Comparison of ENCODE assay signal across 8 mouse cellular contexts in the genomic region with DNA sequence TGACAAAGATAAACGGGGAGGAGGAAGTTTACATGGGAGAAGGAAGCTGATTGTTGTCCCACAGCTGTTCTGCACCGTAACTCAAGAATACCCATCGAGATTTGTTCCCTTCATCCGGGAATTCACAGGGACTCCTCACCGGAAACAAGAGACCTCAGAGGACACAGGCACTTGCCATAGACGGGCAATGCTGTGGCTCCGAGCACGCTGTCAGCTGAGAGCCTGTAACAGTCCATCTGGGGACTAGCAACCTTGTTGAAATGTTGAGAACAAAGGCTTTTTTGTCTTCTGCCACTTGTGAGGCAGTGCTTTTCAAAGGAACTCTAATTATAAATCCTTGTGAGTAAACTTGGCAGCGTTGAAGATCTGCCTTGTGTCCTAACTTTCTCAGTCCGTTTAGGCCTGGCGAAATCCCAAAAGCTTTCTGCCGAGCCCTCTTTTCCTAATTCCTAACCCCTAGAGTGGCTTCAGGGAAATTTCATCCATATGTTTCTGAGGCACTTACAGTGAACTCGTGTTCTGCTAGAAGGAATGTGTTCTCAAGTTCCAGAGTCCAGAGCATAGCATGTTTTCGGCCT. TPM values are rescaled to one million over a fixed set of nuclear protein-coding genes. Genes with fewer than 3 reads are reported as not detected.
DNase-seq lines count a peak whose midpoint lies in the region; ATAC-seq and TF ChIP-seq lines count a peak whose summit lies in the region.

No protein-coding gene starts in this region.

- H3K27ac ChIP-seq in forebrain, embryonic 16.5 days (ENCODE audit: low read length), result peak overlapping the region; percentile 44; the same call in 1 of the 2 replicates
- H3K27ac ChIP-seq in hindbrain, embryonic 15.5 days (replicated peaks), result peak overlapping the region; percentile 12
- peak overlapping the region; percentile 36 for H3K27ac ChIP-seq in left cerebral cortex, adult 2 months

- peak; percentile 25 to 70 for DNase-seq in adrenal gland, adult (ENCODE audit: inconsistent age in 2 of 2, low spot score in 1 of 2)
- no peak for DNase-seq in adrenal gland, adult 18-20 months (ENCODE audit: low spot score in 2 of 2)
- peak; percentile 95 for DNase-seq in NIH3T3 (ENCODE audit: low read depth)
- no peak for DNase-seq in left cerebral cortex, adult 2 months (ENCODE audit: extremely low spot score in 1 of 2, low spot score in 2 of 2)
- peak; percentile 45 for DNase-seq in mesoderm, embryonic 11.5 days (ENCODE audit: low read depth, low spot score)

- no peaks in the 10 kb centered on the region for H3K27me3 ChIP-seq in forebrain, embryonic 16.5 days (replicated peaks; ENCODE audit: control insufficient read depth, insufficient read depth, low read length)
- no peaks in the 10 kb centered on the region; the same call in 1 of the 2 replicates for H3K27me3 ChIP-seq in hindbrain, embryonic 15.5 days

- H3K4me3 ChIP-seq in forebrain, embryonic 16.5 days (replicated peaks; ENCODE audit: low read length), result no peak overlapping the region
- no peak overlapping the region for H3K4me3 ChIP-seq in hindbrain, embryonic 15.5 days
- no peak overlapping the region for H3K4me3 ChIP-seq in left cerebral cortex, adult 2 months

- H3K9ac ChIP-seq in forebrain, embryonic 16.5 days (replicated peaks; ENCODE audit: low read depth, low read length), result no peak overlapping the region
- H3K9ac ChIP-seq in hindbrain, embryonic 15.5 days, result no peak overlapping the region

- intact Hi-C loops in left cerebral cortex, adult 2 months (cut with DNase I), result loop anchor here (2.0 kb wide), 1 partner anchor 36 kb away; a partner anchor contains a TSS

- no peak for TF ChIP-seq CTCF in left cerebral cortex, adult 2 months (IDR thresholded peaks at IDR 0.05)

- peak; percentile 55 for ATAC-seq in forebrain, embryonic 16.5 days
- ATAC-seq in hindbrain, embryonic 15.5 days (ENCODE audit: low FRiP score, low read depth), result peak; percentile 38
- ATAC-seq in erythroblast, adult 5-6 weeks (replicated peaks; ENCODE audit: low FRiP score, poor library complexity, severe bottlenecking), result no peak

- H3K36me3 ChIP-seq in forebrain, embryonic 16.5 days (ENCODE audit: control insufficient read depth, insufficient read depth), result no peaks in the 10 kb centered on the region
- H3K36me3 ChIP-seq in hindbrain, embryonic 15.5 days, result no peaks in the 10 kb centered on the region

- H3K9me3 ChIP-seq in forebrain, embryonic 16.5 days (ENCODE audit: control insufficient read depth, low read length), result no peaks in the 10 kb centered on the region
- H3K9me3 ChIP-seq in hindbrain, embryonic 15.5 days, result no peaks in the 10 kb centered on the region

- H3K4me1 ChIP-seq in forebrain, embryonic 16.5 days (replicated peaks; ENCODE audit: control insufficient read depth, insufficient read depth, low read length), result peaks cover 23% of the 10 kb centered on the region
- peaks cover 22% of the 10 kb centered on the region for H3K4me1 ChIP-seq in hindbrain, embryonic 15.5 days (replicated peaks)

- peak overlapping the region; percentile 6; the same call in 1 of the 2 replicates for H3K4me2 ChIP-seq in forebrain, embryonic 16.5 days (ENCODE audit: low read length)
- no peak overlapping the region for H3K4me2 ChIP-seq in hindbrain, embryonic 15.5 days

- WGBS in forebrain, embryonic 16.5 days, result 7% methylated on average over 14 of the region's 14 CpGs
- WGBS in hindbrain, embryonic 15.5 days, result 22% methylated on average over 14 of the region's 14 CpGs

RNA-seq across cellular contexts. Expression of a gene that starts 18.3 kb away (rescaled TPM):
- not detected for total RNA-seq in adrenal gland, adult 18-20 months (2021)
- 0.21 and 0.48 TPM in 2 replicates for polyA plus RNA-seq in forebrain, embryonic 16.5 days (2015; fragmentation: Nextera tagmentation; extraction: Ambion mirVana)
- polyA plus RNA-seq in hindbrain, embryonic 15.5 days (2015; fragmentation: Nextera tagmentation; extraction: Ambion mirVana), result 0.16 and 0.19 TPM in 2 replicates
- total RNA-seq in left cerebral cortex, adult 2 months (2021), result 1 to 10 TPM; 1.4 to 2.4 TPM
- total RNA-seq in erythroblast, adult 5-6 weeks (2015; ENCODE audit: low replicate concordance), result not detected in 2 replicates
- total RNA-seq in erythroblast, adult 5-6 weeks (2017; ENCODE audit: low replicate concordance), result 1.5 TPM in 1 of 2 replicates, not detected in the other

RNA-seq across cellular contexts. Expression of a gene that starts 36.5 kb away (rescaled TPM):
- total RNA-seq in adrenal gland, adult 18-20 months (2021), result 10 to 100 TPM; 25.4 to 26.8 TPM
- 15.3 and 19.9 TPM in 2 replicates for polyA plus RNA-seq in forebrain, embryonic 16.5 days (2015; fragmentation: Nextera tagmentation; extraction: Ambion mirVana)
- polyA plus RNA-seq in hindbrain, embryonic 15.5 days (2015; fragmentation: Nextera tagmentation; extraction: Ambion mirVana), result 19.3 and 23.6 TPM in 2 replicates
- 10 to 100 TPM; 63.2 to 64.8 TPM for total RNA-seq in left cerebral cortex, adult 2 months (2021)
- total RNA-seq in erythroblast, adult 5-6 weeks (2015; ENCODE audit: low replicate concordance), result 179 and 188 TPM in 2 replicates
- 105 and 131 TPM in 2 replicates for total RNA-seq in erythroblast, adult 5-6 weeks (2017; ENCODE audit: low replicate concordance)

Comparison
In these comparisons a context has a peak if more than half of its experiments do, and no peak if none do; other contexts are left out.
1. DNase-seq: peak in adrenal gland, adult (2 of 2), NIH3T3 (single experiment) and mesoderm, embryonic 11.5 days (single experiment); none in adrenal gland, adult 18-20 months (0 of 2) and left cerebral cortex, adult 2 months (0 of 2).
2. Peak in every context shown above with its lines, with median percentiles within 50 percentile points of each other: H3K27ac ChIP-seq.